Mouse (Mus musculus) forebrain, embryonic 12.5 days (tissue): ENCODE measurements at regions not wholly inside any gene's neighbourhood (a gene's known extent, or its start where the extent isn't known, plus 50 kb on each side); places are given as distances from the start of the nearest gene placed in this dataset.

Experiments
- ATAC-seq: fragments of 200-750 bp; cut with Nextera tagmentation; 2 replicates; pipeline ENCODE4 v1.8.0; 2017; ENCODE audit warnings: moderate TSS enrichment; ENCODE audit not compliant: low FRiP score
- H3K27ac ChIP-seq: fragments of 300-500 bp; sonication (generic); 2 replicates; pipeline ENCODE4 v1.5.1; 2016; ENCODE audit warnings: mild to moderate bottlenecking
- H3K27me3 ChIP-seq: fragments of 300-500 bp; sonication (generic); 2 replicates; pipeline ENCODE4 v1.6.1; 2016; ENCODE audit warnings: mild to moderate bottlenecking
- H3K36me3 ChIP-seq: fragments of 300-500 bp; sonication (generic); replicated peaks from 2 replicates; pipeline ENCODE4 v1.6.1; 2016; ENCODE audit warnings: mild to moderate bottlenecking
- H3K4me1 ChIP-seq: fragments of 300-500 bp; sonication (generic); 2 replicates; pipeline ENCODE4 v1.6.1; 2016
- H3K4me2 ChIP-seq: fragments of 300-500 bp; sonication (generic); 2 replicates; pipeline ENCODE4 v1.6.1; 2016; ENCODE audit warnings: mild to moderate bottlenecking, moderate library complexity
- H3K4me3 ChIP-seq: fragments of 300-500 bp; sonication (generic); replicated peaks from 2 replicates; pipeline ENCODE4 v1.5.1; 2016; ENCODE audit warnings: mild to moderate bottlenecking
- H3K9ac ChIP-seq: fragments of 300-500 bp; sonication (generic); 2 replicates; pipeline ENCODE4 v1.6.1; 2016; ENCODE audit warnings: mild to moderate bottlenecking
- H3K9me3 ChIP-seq: fragments of 300-500 bp; sonication (generic); 2 replicates; pipeline ENCODE4 v1.6.1; 2016
- WGBS: fragments of 180-500 bp; shearing (Covaris S2); methylation state at CpG from one replicate; pipeline ENCODE4 v1.1.7; 2016; 5-methylcytosine and 5-hydroxymethylcytosine counted together

DNA sequence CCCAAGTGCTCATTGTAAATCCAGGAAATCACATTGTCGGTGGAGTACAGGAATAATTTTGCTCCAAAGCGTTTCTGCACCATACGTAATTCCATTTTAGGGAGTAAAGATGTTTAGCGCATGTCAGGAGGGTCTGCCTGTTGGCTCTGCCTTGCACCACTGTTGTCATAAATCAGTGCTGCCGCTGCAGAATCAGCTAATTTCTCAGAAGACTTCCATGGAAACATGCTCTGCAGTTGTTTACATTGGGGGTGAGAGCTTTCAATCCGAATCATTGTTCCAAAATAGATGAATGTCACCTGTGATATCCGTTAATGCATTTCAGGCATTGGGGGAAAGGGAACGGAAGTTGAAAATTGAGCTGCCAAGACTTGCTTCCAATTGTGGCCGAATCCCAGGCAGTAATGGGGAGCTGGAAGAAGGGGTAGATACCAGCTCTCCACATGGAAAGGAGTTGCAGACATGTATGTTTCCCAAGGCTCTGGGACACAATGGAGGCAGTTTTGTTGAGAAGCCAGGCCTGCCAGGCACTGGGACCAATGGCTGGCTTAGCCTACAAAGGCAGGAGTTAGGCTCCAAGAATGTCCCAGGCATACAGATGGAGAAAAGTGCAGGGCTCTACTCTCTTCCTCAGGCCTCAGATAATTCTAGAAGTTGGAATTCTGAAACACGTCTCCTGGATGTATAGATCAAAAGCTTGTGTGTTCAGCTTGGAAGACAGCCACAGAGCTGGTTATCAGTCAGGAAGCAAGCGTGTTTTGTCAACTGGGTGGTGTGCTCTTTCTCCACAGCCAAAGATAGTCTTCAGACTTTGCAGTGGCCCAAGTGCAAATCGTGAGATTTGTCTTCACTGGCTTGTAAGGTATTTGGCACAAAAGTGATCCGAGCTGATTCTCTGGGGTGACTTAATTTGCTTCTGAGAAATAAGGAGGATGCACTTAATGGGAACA is 186.2 kb upstream of the Mki67 start:
- WGBS: 89% methylated on average over 13 of the region's 13 CpGs
- Histone ChIP-seq H3K4me3 (no peak overlapping the region), H3K9me3 (no peaks in the 10 kb centered on the region), H3K27ac (no peak overlapping the region), H3K27me3 (no peaks in the 10 kb centered on the region), H3K36me3 (no peaks in the 10 kb centered on the region), H3K9ac (no peak overlapping the region), H3K4me1 (no peaks in the 10 kb centered on the region), H3K4me2 (no peak overlapping the region)
- ATAC-seq: no peak

- Histone ChIP-seq H3K36me3 (no peaks in the 10 kb centered on the region), H3K4me3 (no peak overlapping the region), H3K27me3 (no peaks in the 10 kb centered on the region), H3K9ac (no peak overlapping the region), H3K9me3 (no peaks in the 10 kb centered on the region), H3K27ac (no peak overlapping the region), H3K4me1 (no peaks in the 10 kb centered on the region), H3K4me2 (no peak overlapping the region)
- no peak for ATAC-seq
Observed at GRCm38 (mm10) chr7:135911376-135911775, 195.2 kb upstream of the Mki67 start.

DNA sequence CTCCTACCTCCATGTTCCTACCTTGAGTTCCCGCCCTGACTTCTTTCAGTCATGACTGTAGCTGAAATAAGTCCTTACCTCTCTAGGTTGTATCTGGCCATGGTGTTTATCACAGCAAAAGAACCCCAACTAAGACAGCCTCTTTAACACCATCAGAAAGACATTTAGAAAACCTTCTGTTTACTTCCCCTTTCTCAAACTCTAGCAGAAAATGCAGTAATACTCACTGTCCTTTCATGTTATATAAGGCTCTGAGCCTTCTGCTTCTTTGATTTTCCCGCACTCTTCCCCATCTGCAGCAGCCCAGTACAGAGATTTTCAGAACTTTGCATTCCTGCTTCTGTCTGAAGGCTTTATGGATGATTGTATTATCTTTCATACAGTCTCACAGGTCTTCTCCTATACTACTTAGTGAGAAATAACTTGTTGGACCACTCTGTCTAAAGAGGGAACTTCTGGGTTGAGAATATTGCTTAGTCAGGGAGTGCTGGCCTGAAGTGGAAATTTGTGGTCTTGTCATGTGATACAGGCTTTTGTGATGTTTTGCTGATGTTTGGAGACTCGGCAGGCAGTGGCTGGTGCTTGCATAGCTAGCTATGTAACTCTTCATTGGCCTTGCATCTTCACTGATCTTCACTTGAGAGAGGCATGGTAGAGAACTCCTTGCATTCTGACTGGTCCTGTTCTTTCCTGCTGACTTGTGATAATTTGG is 197.9 kb upstream of the Mki67 start:
- Histone ChIP-seq H3K9ac (no peak overlapping the region), H3K27ac (no peak overlapping the region), H3K4me2 (no peak overlapping the region), H3K27me3 (no peaks in the 10 kb centered on the region), H3K4me3 (no peak overlapping the region), H3K36me3 (no peaks in the 10 kb centered on the region), H3K9me3 (no peaks in the 10 kb centered on the region), H3K4me1 (no peaks in the 10 kb centered on the region)
- ATAC-seq: no peak
- WGBS: 89% methylated on average over 3 of the region's 3 CpGs

- no peak for ATAC-seq
Observed at GRCm38 (mm10) chr7:135923876-135924275, 207.7 kb upstream of the Mki67 start.

GRCm38 (mm10) chr7:135924641-135925040 is 208.5 kb upstream of the Mki67 start:
- ATAC-seq: no peak
- Histone ChIP-seq H3K36me3 (no peaks in the 10 kb centered on the region), H3K4me3 (no peak overlapping the region), H3K27ac (no peak overlapping the region), H3K9me3 (no peaks in the 10 kb centered on the region), H3K9ac (no peak overlapping the region), H3K4me2 (no peak overlapping the region), H3K4me1 (no peaks in the 10 kb centered on the region), H3K27me3 (no peaks in the 10 kb centered on the region; the same call in 1 of the 2 replicates)
- 91% methylated on average over 4 of the region's 4 CpGs for WGBS

More at GRCm38 (mm10) chr7:135923876-135924275, 207.7 kb upstream of the Mki67 start:
- no peak overlapping the region for H3K27ac ChIP-seq
- H3K4me3 ChIP-seq: no peak overlapping the region
- H3K9ac ChIP-seq: no peak overlapping the region
- H3K36me3 ChIP-seq: no peaks in the 10 kb centered on the region
- no peaks in the 10 kb centered on the region for H3K4me1 ChIP-seq
- H3K9me3 ChIP-seq: no peaks in the 10 kb centered on the region
- 84% methylated on average over 7 of the region's 7 CpGs for WGBS
- no peaks in the 10 kb centered on the region; the same call in 1 of the 2 replicates for H3K27me3 ChIP-seq
- no peak overlapping the region for H3K4me2 ChIP-seq

DNA sequence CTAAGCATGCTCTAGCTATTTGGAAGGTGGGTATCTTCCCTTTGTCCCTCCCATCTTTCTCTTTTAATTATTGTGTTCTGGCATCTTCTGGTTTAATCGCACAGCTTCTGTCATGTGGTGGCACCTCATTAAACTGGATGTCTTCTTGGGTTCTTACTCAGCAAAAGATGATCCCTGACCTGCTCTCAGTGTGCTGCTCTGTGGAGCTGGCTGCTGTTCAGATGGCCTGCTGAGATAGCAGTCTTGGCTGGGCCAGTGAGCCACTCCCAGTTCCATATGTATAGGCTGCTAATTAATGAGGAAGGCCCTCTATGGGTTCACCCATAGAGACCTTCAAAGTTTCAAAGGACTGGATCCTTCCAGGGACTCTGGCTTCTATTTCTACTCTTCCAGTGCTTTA is 213.9 kb upstream of the Mki67 start:
- Histone ChIP-seq H3K4me3 (no peak overlapping the region), H3K9ac (no peak overlapping the region), H3K27me3 (no peaks in the 10 kb centered on the region), H3K27ac (no peak overlapping the region), H3K36me3 (no peaks in the 10 kb centered on the region), H3K9me3 (no peaks in the 10 kb centered on the region), H3K4me1 (no peaks in the 10 kb centered on the region), H3K4me2 (no peak overlapping the region)
- ATAC-seq: no peak
- WGBS: 100% methylated on average over 1 of the region's 1 CpGs

DNA sequence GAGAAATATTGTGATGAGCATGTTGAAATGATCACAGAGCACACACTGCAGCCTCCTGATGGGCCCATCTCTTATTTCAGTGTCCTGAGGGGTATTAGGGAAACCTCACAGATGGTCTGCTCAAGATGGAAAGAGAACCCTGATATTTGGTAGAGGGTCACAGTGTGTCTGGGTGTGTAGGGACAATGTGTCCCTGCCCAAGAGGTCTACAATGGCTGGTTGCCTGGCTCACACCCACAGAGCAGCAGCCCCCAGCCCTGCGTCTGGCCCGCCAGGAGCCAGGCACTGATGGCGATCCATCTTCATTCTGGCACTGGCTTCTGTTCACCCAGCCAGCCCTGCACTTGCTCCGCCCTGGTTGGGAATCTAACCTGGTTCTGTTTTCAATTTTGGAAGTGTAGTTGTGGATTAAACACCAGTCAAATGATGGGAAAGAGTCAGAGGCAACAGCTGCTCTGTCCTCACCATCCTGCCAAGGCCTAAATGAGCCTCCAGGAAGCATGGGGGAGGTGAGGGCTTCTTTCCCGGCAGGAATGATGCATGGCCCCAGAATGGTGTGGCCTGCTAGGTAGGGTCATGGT is 216.5 kb upstream of the Mki67 start:
- Histone ChIP-seq H3K9me3 (no peaks in the 10 kb centered on the region), H3K27ac (no peak overlapping the region), H3K36me3 (no peaks in the 10 kb centered on the region), H3K4me3 (no peak overlapping the region), H3K27me3 (no peaks in the 10 kb centered on the region), H3K4me1 (no peaks in the 10 kb centered on the region), H3K4me2 (no peak overlapping the region), H3K9ac (no peak overlapping the region)
- WGBS: 78% methylated on average over 5 of the region's 5 CpGs
- ATAC-seq: no peak

GRCm38 (mm10) chr7:135935180-135935579 is 219.0 kb upstream of the Mki67 start:
- Histone ChIP-seq H3K4me2 (no peak overlapping the region), H3K27ac (no peak overlapping the region), H3K4me3 (no peak overlapping the region), H3K36me3 (no peaks in the 10 kb centered on the region), H3K27me3 (no peaks in the 10 kb centered on the region), H3K4me1 (no peaks in the 10 kb centered on the region), H3K9ac (no peak overlapping the region), H3K9me3 (no peaks in the 10 kb centered on the region)
- no peak for ATAC-seq
- WGBS: 79% methylated on average over 1 of the region's 1 CpGs

DNA sequence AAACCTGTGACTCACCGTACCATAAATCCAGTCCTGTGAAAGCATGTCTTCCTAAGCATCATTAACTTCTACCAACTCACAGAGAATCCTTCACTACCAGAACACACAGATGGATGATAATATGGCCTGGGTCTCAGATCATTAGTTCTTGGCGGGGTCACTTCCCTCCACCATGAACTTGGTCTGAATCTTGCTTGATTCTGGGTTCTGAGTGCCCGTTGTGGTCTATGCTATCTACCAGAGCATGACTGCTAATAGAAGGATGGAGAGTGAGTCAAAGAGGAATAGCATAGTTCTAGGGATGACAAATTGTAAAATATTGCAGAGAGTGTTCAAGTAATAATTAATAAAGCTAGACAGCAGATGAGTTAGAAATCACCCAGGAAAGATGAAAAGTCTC is 221.3 kb upstream of the Mki67 start:
- no peak for ATAC-seq
- H3K27me3 ChIP-seq: no peaks in the 10 kb centered on the region; the same call in 1 of the 2 replicates
- H3K4me3 ChIP-seq: no peak overlapping the region
- no peak overlapping the region for H3K27ac ChIP-seq
- no peaks in the 10 kb centered on the region for H3K4me1 ChIP-seq
- H3K9me3 ChIP-seq: no peaks in the 10 kb centered on the region
- no peak overlapping the region for H3K9ac ChIP-seq
- WGBS: 90% methylated on average over 3 of the region's 3 CpGs
- H3K4me2 ChIP-seq: no peak overlapping the region
- no peaks in the 10 kb centered on the region for H3K36me3 ChIP-seq

GRCm38 (mm10) chr7:135939341-135939740 is 223.2 kb upstream of the Mki67 start:
- no peak for ATAC-seq
- Histone ChIP-seq H3K27ac (no peak overlapping the region), H3K4me3 (no peak overlapping the region)

GRCm38 (mm10) chr7:135942826-135943225 is 226.7 kb upstream of the Mki67 start:
- WGBS: 83% methylated on average over 2 of the region's 2 CpGs
- H3K4me3 ChIP-seq: no peak overlapping the region
- no peaks in the 10 kb centered on the region; the same call in 1 of the 2 replicates for H3K27me3 ChIP-seq

More at GRCm38 (mm10) chr7:135939341-135939740, 223.2 kb upstream of the Mki67 start:
- no peaks in the 10 kb centered on the region for H3K36me3 ChIP-seq
- WGBS: 75% methylated on average over 5 of the region's 5 CpGs
- H3K9me3 ChIP-seq: no peaks in the 10 kb centered on the region
- no peak overlapping the region for H3K9ac ChIP-seq
- H3K27me3 ChIP-seq: no peaks in the 10 kb centered on the region; the same call in 1 of the 2 replicates
- H3K4me1 ChIP-seq: no peaks in the 10 kb centered on the region
- no peak overlapping the region for H3K4me2 ChIP-seq

GRCm38 (mm10) chr7:135946071-135946646 is 230.0 kb upstream of the Mki67 start:
- no peak for ATAC-seq
- 85% methylated on average over 5 of the region's 5 CpGs for WGBS

More at GRCm38 (mm10) chr7:135942826-135943225, 226.7 kb upstream of the Mki67 start:
- Histone ChIP-seq H3K27ac (no peak overlapping the region), H3K4me2 (no peak overlapping the region), H3K36me3 (no peaks in the 10 kb centered on the region), H3K9me3 (no peaks in the 10 kb centered on the region), H3K9ac (no peak overlapping the region), H3K4me1 (no peaks in the 10 kb centered on the region)
- ATAC-seq: no peak

More at GRCm38 (mm10) chr7:135946071-135946646, 230.0 kb upstream of the Mki67 start:
- Histone ChIP-seq H3K9ac (no peak overlapping the region), H3K9me3 (no peaks in the 10 kb centered on the region), H3K27ac (no peak overlapping the region), H3K27me3 (no peaks in the 10 kb centered on the region; the same call in 1 of the 2 replicates), H3K4me3 (no peak overlapping the region), H3K36me3 (no peaks in the 10 kb centered on the region), H3K4me2 (no peak overlapping the region), H3K4me1 (no peaks in the 10 kb centered on the region)
